Mouse (Mus musculus) embryonic fibroblast, embryonic 13.5 days (primary cell): ENCODE results near the gene Dync2li1.

Source experiments
- CTCF ChIP-seq: IDR thresholded peaks from 2 replicates; pipeline ENCODE4 v1.5.1; 2011; ENCODE audit warnings: mild to moderate bottlenecking, control low read depth, low read length, moderate library complexity, borderline replicate concordance; ENCODE audit not compliant: insufficient read depth
- POLR2A ChIP-seq: IDR thresholded peaks from 2 replicates; pipeline ENCODE4 v1.6.1; 2011; ENCODE audit warnings: low read depth, mild to moderate bottlenecking, control low read depth, low read length, moderate library complexity

- no peak for TF ChIP-seq POLR2A
- TF ChIP-seq CTCF = no peak
These were observed 45.5 kb upstream of the Dync2li1 start for GRCm38 (mm10) chr17:84580821-84581220.
